Mouse (Mus musculus) cortical plate, adult 2 months (tissue): ENCODE data around the gene Fbxw11. TPM values are rescaled to one million over a fixed set of nuclear protein-coding genes. Genes with fewer than 3 reads are reported as not detected.

ENCODE experiments used
- H3K27ac ChIP-seq: fragments of 200-500 bp; 2 replicates; pipeline ENCODE4 v1.5.1; 2012; ENCODE audit warnings: low read length, control low read depth, inconsistent platforms; ENCODE audit not compliant: insufficient read depth
- H3K4me1 ChIP-seq: fragments of 200-500 bp; 2 replicates; pipeline ENCODE4 v1.6.1; 2011; ENCODE audit warnings: low read length; ENCODE audit not compliant: control insufficient read depth, insufficient read depth
- H3K4me3 ChIP-seq: fragments of 200-500 bp; 2 replicates; pipeline ENCODE4 v1.5.1; 2011; ENCODE audit warnings: mild to moderate bottlenecking, low read length, control low read depth; ENCODE audit not compliant: insufficient read depth
- CTCF ChIP-seq: fragments of 200-500 bp; IDR thresholded peaks from 2 replicates; pipeline ENCODE4 v1.5.1; 2011; ENCODE audit warnings: mild to moderate bottlenecking, control low read depth, low read length; ENCODE audit not compliant: insufficient read depth; ENCODE audit errors: extremely low read depth
- POLR2A ChIP-seq: fragments of 200-500 bp; IDR thresholded peaks from 2 replicates; pipeline ENCODE4 v1.6.1; 2011; ENCODE audit warnings: mild to moderate bottlenecking, low read length, control low read depth; ENCODE audit not compliant: insufficient read depth; ENCODE audit errors: extremely low read depth
- polyA plus RNA-seq: library from polyadenylated mRNA; depleted of rRNA; stranded (reverse); fragments of >200 nt; gene quantifications from 2 replicates; pipeline ENCODE4 v1.2.3, GENCODE M21; 2012; rRNA removed

The Fbxw11 gene
- 78.4 and 81.5 TPM in 2 replicates for polyA plus RNA-seq

- H3K4me1 ChIP-seq: peaks cover 2% of the 10 kb centered on the region; the same call in 1 of the 2 replicates
- H3K4me3 ChIP-seq: peak within 1 kb of the TSS; percentile 45
- TF ChIP-seq POLR2A: peak; percentile 97
- no peak for TF ChIP-seq CTCF
- peak within 1 kb of the TSS; percentile 97 for H3K27ac ChIP-seq
Measured at GRCm38 (mm10) chr11:32642249-32642876, at the start of gene Fbxw11. Fbxw11 (plus strand) TSS chr11:32642724.

- Histone ChIP-seq H3K4me1 (no peaks in the 10 kb centered on the region), H3K27ac (no peak overlapping the region), H3K4me3 (no peak overlapping the region)
- TF ChIP-seq CTCF: no peak
- no peak for TF ChIP-seq POLR2A
Measured at GRCm38 (mm10) chr11:32593081-32593480, 49.4 kb upstream of the Fbxw11 start.

- no peaks in the 10 kb centered on the region for H3K4me1 ChIP-seq
- no peak overlapping the region for H3K4me3 ChIP-seq
- TF ChIP-seq POLR2A (no peak), CTCF (0 out of 2 replicates have a peak, but pooled peaks have one; percentile 14)
- no peak overlapping the region for H3K27ac ChIP-seq
Measured at GRCm38 (mm10) chr11:32594122-32594521, 48.4 kb upstream of the Fbxw11 start.

- H3K4me1 ChIP-seq: 0 out of 2 replicates have a peak, but pooled peaks cover 1% of the 10 kb centered on the region
- H3K4me3 ChIP-seq: no peak overlapping the region
- no peak for TF ChIP-seq POLR2A
- no peak for TF ChIP-seq CTCF
- no peak overlapping the region for H3K27ac ChIP-seq
Measured at GRCm38 (mm10) chr11:32600371-32600770, 42.2 kb upstream of the Fbxw11 start.

GRCm38 (mm10) chr11:32601528-32602323 is 40.8 kb upstream of the Fbxw11 start:
- Histone ChIP-seq H3K4me3 (no peak overlapping the region), H3K27ac (no peak overlapping the region), H3K4me1 (0 out of 2 replicates have a peak, but pooled peaks cover 1% of the 10 kb centered on the region)
- TF ChIP-seq CTCF (no peak), POLR2A (no peak)

- TF ChIP-seq CTCF (no peak), POLR2A (no peak)
- Histone ChIP-seq H3K4me1 (no peaks in the 10 kb centered on the region), H3K27ac (no peak overlapping the region), H3K4me3 (no peak overlapping the region)
Measured at GRCm38 (mm10) chr11:32604663-32605062, 37.9 kb upstream of the Fbxw11 start.

GRCm38 (mm10) chr11:32605131-32605860 is 37.2 kb upstream of the Fbxw11 start:
- no peak for TF ChIP-seq POLR2A
- no peak for TF ChIP-seq CTCF
- H3K4me1 ChIP-seq: no peaks in the 10 kb centered on the region
- H3K27ac ChIP-seq: no peak overlapping the region
- no peak overlapping the region for H3K4me3 ChIP-seq

- no peaks in the 10 kb centered on the region for H3K4me1 ChIP-seq
- no peak overlapping the region for H3K4me3 ChIP-seq
- no peak overlapping the region for H3K27ac ChIP-seq
- TF ChIP-seq CTCF (no peak), POLR2A (no peak)
Measured at GRCm38 (mm10) chr11:32605907-32606306, 36.6 kb upstream of the Fbxw11 start.

GRCm38 (mm10) chr11:32607319-32607718 is 35.2 kb upstream of the Fbxw11 start:
- Histone ChIP-seq H3K4me1 (no peaks in the 10 kb centered on the region), H3K4me3 (no peak overlapping the region), H3K27ac (no peak overlapping the region)
- TF ChIP-seq CTCF: no peak
- TF ChIP-seq POLR2A: no peak

GRCm38 (mm10) chr11:32610616-32611015 is 31.9 kb upstream of the Fbxw11 start:
- no peak overlapping the region for H3K4me3 ChIP-seq
- TF ChIP-seq POLR2A (no peak), CTCF (no peak)
- H3K27ac ChIP-seq: no peak overlapping the region
- H3K4me1 ChIP-seq: no peaks in the 10 kb centered on the region
